Mouse (Mus musculus): ENCODE data around the gene Shisal2b. TPM values are rescaled to one million over a fixed set of nuclear protein-coding genes. Genes with fewer than 3 reads are reported as not detected.

Shisal2b gene
- polyA plus RNA-seq, 1 experiment from 2014 or later, result 0.43 TPM

Other genes starting within 250 kb of the Shisal2b start
- 19.7 and 19.8 TPM in 2 replicates for gene Srek1ip1, start 71.4 kb downstream of the Shisal2b start, polyA plus RNA-seq (2015; fragmentation: Nextera tagmentation; extraction: Ambion mirVana)
- 23.2 and 24.0 TPM in 2 replicates for gene Cwc27, start 46.8 kb downstream of the Shisal2b start, polyA plus RNA-seq (2015; fragmentation: Nextera tagmentation; extraction: Ambion mirVana)
- 1.9 TPM in 2 replicates for gene Rgs7bp, start 191.0 kb upstream of the Shisal2b start, polyA plus RNA-seq (2015; fragmentation: Nextera tagmentation; extraction: Ambion mirVana)
- gene 4933425L06Rik, start 218.2 kb upstream of the Shisal2b start, polyA plus RNA-seq (2015; fragmentation: Nextera tagmentation; extraction: Ambion mirVana), result not detected in 2 replicates